Mouse (Mus musculus): Measurements from ENCODE around the gene Rev1. TPM values are rescaled to one million over a fixed set of nuclear protein-coding genes. Genes with fewer than 3 reads are reported as not detected.
A peak's percentile ranks its signal among the peaks of the same experiment; 100 is the strongest.

Rev1 gene
- polyA plus RNA-seq (2016; fragmentation: Nextera tagmentation; extraction: Ambion mirVana): 36.0 and 39.2 TPM in 2 replicates

DNA sequence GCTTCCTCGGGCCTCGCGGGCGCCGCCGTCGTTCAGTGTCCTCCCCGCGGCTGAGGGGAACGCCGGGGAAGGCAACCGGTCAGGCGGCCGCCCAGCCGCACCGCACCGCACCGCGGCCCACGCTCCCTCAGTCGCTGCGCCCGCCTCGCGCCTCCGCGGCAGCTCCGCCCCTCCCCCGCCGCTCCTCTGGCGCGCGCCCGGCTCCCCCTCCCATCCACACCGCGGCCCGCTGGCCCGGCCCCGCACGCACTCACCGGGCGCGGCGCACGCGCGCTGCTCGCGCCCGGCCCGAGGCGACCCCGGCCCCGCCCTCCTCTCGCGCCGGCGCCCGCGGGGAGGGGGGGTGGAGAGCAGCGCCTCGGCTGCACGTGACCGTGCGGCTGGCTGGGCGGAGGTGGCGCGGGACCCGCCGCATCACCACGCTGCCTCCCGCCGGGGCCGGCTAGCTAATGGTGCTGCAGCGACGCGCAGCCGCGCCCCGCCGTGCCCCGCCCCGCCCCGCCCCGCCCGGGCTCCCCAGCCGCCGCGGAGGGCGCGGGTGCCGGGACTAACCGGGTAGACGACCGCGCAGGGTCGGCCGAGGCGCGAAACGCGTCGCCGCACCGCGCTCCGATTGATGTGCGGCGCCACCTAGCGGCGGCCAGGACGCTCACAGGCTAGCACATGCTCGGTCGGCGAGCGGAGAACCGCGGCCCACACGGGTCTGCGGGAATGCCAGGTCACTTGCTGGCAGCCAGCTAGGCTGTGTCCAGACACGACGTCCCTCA is at the start of gene Rev1:
Rev1 (minus strand) TSS at position 301 of the 767 bp plus-strand sequence.
- 2% methylated on average over 121 of the region's 122 CpGs for WGBS
- Histone ChIP-seq H3K4me3 (peak within 1 kb of the TSS; percentile 92), H3K27me3 (ENCODE audit: poor library complexity, severe bottlenecking) (0 out of 2 replicates have a peak, but pooled peaks cover 3% of the 10 kb centered on the region), H3K36me3 (replicated peaks) (0 out of 2 replicates have a peak, but pooled peaks cover 5% of the 10 kb centered on the region), H3K9me3 (no peaks in the 10 kb centered on the region), H3K27ac (peak within 1 kb of the TSS; percentile 99), H3K4me1 (peaks cover 40% of the 10 kb centered on the region)
- DNase-seq (ENCODE audit: extremely low spot score, low spot score): peak; percentile 87

DNA sequence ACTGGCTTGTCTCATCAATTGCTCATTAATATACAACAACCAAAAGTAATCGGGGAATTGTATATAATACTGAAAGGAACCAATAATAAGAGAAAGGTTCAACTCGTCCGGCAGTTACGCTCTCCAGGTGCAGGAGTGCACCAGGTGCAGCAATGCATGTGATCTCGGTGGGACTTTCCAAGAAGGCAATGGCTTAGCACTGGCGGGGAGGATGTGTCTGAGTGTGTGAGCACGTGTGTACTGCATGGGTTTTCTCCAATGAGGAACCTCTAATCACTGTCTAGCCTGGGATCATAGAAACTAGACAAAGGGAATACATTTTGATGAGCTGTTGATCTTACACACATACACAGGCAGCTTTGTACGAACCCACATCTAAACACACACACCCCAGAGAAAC is 49.3 kb upstream of the Rev1 start:
- no peaks in the 10 kb centered on the region for H3K9me3 ChIP-seq
- H3K27ac ChIP-seq: no peak overlapping the region
- 95% methylated on average over 8 of the region's 8 CpGs for WGBS

DNA sequence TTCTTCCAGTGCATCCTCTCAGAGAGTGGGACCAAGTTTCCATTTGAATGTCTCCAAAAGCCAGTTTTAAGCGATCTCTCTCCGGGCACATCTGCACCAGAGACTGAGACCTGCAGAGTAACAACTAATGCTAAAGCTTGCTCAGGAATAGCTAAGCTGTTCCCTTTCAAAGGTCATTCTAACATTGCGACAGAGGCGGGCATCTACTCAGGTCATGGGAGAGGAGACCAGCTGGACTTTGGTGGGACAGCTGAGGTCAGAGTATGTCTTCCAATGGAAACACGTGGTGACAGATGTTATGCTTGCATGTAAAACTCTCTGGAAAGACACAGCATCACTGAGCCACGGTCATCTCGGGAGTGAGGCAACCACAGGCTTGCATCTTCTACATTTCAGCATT is 46.5 kb upstream of the Rev1 start:
- H3K36me3 ChIP-seq (replicated peaks): peaks cover 19% of the 10 kb centered on the region
- no peaks in the 10 kb centered on the region for H3K27me3 ChIP-seq (ENCODE audit: poor library complexity, severe bottlenecking)
- DNase-seq (ENCODE audit: extremely low spot score, low spot score): no peak
- 90% methylated on average over 7 of the region's 7 CpGs for WGBS
- no peak overlapping the region for H3K4me3 ChIP-seq
- peaks cover 1% of the 10 kb centered on the region; the same call in 1 of the 2 replicates for H3K4me1 ChIP-seq
- no peaks in the 10 kb centered on the region for H3K9me3 ChIP-seq
- no peak overlapping the region for H3K27ac ChIP-seq

More for the DNA sequence above, 49.3 kb upstream of the Rev1 start:
- H3K36me3 ChIP-seq (replicated peaks): peaks cover 25% of the 10 kb centered on the region
- peaks cover 4% of the 10 kb centered on the region; the same call in 1 of the 2 replicates for H3K4me1 ChIP-seq
- no peak for DNase-seq (ENCODE audit: extremely low spot score, low spot score)
- H3K27me3 ChIP-seq (ENCODE audit: poor library complexity, severe bottlenecking): no peaks in the 10 kb centered on the region
- no peak overlapping the region for H3K4me3 ChIP-seq

DNA sequence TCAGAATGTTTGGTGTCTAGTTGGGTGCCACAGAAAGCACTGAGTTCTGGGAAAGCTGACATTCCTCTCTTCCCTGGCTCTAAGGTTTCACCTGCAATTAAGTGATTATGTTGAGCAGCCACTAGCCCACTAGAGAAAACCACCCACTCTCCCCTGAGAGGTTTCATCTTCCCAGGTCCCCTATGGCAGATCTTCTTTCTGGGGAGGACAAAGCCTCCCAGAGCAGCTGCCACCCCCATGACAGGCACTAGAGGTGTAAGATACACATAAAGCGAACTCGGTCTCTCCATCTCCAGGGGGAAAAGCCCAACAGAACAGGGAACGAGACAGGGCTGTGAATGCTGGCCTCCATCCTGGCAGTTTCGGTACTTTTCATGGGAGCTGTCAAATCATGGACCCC is 42.3 kb upstream of the Rev1 start:
- no peak for DNase-seq (ENCODE audit: extremely low spot score, low spot score)
- whole genome bisulfite sequencing: 90% methylated on average over 4 of the region's 4 CpGs
- no peaks in the 10 kb centered on the region for H3K4me1 ChIP-seq

DNA sequence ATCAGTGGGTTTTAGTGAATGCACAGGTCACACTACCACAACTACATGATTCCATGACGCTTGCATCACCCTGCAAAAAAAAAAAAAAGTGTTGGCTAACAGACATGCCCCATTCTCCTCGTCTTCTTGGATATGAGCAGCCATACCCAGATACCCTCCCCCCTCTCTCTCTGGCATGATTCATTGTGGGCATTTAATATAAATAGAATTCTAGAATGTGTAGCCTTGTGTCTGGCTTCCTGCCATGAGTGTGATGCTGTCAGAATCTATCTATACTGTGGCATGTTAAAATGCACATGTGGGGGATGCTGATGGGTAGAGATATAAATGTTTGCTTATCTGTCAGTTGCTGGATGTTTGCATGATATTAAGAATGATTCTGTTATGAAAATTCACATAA is 36.1 kb upstream of the Rev1 start:
- Histone ChIP-seq H3K4me3 (no peak overlapping the region), H3K9me3 (no peaks in the 10 kb centered on the region), H3K27me3 (ENCODE audit: poor library complexity, severe bottlenecking) (no peaks in the 10 kb centered on the region), H3K27ac (no peak overlapping the region), H3K4me1 (no peaks in the 10 kb centered on the region), H3K36me3 (replicated peaks) (no peaks in the 10 kb centered on the region)
- DNase-seq (ENCODE audit: extremely low spot score, low spot score): no peak
- WGBS: 78% methylated on average over 2 of the region's 2 CpGs

More for the DNA sequence above, 42.3 kb upstream of the Rev1 start:
- Histone ChIP-seq H3K27ac (no peak overlapping the region), H3K9me3 (no peaks in the 10 kb centered on the region), H3K27me3 (ENCODE audit: poor library complexity, severe bottlenecking) (no peaks in the 10 kb centered on the region), H3K4me3 (no peak overlapping the region), H3K36me3 (replicated peaks) (no peaks in the 10 kb centered on the region)

DNA sequence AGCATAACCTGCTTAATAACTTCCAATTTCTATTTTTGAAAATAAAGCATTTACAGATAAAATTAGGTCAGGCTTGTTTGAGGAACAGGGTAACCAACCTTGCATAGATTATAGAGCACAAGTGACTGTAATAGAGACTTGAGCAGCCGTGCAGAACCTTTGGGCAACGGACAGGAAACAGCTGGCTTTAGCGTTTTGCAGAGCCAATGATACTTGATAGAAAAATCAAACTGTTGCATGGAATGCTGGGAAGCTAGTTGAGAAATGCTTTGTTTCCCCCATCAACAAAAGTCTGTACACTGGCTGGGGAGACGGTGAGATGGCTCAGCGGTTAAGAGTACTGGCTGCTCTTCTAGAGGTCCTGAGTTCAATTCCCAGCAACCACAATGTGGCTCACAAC is 20.5 kb upstream of the Rev1 start:
- Histone ChIP-seq H3K27me3 (ENCODE audit: poor library complexity, severe bottlenecking) (no peaks in the 10 kb centered on the region), H3K27ac (no peak overlapping the region), H3K4me1 (no peaks in the 10 kb centered on the region), H3K36me3 (replicated peaks) (no peaks in the 10 kb centered on the region), H3K9me3 (no peaks in the 10 kb centered on the region), H3K4me3 (no peak overlapping the region)
- 92% methylated on average over 5 of the region's 5 CpGs for WGBS
- DNase-seq (ENCODE audit: extremely low spot score, low spot score): no peak

DNA sequence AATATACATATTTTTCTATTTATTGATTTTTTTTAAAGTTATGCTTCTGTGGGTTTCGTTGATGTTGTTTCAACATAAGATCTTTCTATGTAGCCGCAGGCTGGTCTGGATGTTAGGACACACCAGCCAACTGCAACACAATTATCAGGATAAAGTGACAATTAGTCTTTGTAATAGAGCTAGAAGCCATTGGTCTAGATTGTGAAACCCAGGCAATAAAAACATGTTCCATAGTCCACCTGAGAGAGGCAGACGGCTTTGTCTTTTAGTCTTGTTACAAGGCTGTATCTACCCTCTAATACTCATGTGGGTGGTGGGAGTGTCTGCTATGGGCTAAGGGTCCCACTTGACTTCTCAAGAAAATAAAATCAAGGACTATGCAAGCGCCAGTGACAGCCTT is 16.4 kb upstream of the Rev1 start:
- H3K27ac ChIP-seq: no peak overlapping the region
- H3K4me3 ChIP-seq: no peak overlapping the region
- no peaks in the 10 kb centered on the region for H3K27me3 ChIP-seq (ENCODE audit: poor library complexity, severe bottlenecking)
- WGBS: 91% methylated on average over 4 of the region's 4 CpGs
- H3K9me3 ChIP-seq: no peaks in the 10 kb centered on the region
- no peaks in the 10 kb centered on the region for H3K4me1 ChIP-seq
- no peak for DNase-seq (ENCODE audit: extremely low spot score, low spot score)
- no peaks in the 10 kb centered on the region for H3K36me3 ChIP-seq (replicated peaks)

DNA sequence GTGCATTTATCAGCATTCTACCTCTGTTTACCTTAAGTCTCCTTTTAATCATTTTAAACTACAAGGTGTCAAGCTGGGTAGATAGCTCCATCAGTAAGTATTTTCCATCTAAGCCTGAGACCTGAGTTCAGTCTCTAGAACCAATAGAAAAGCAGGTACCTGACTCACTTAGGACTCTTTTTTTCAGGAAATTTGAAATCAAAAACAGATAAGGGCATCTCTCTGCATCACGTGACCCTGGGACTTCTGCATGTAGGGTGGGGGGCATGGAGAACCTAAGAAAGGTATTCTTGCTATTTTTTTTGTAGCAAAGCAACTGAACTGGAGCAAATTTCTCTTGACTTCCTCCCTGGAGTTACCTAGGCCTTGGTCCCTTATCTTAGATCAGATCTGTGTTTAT is 11.8 kb upstream of the Rev1 start:
- H3K27ac ChIP-seq: no peak overlapping the region
- H3K4me3 ChIP-seq: no peak overlapping the region
- no peak for DNase-seq (ENCODE audit: extremely low spot score, low spot score)
- 71% methylated on average over 1 of the region's 1 CpGs for WGBS
- H3K4me1 ChIP-seq: no peaks in the 10 kb centered on the region
- H3K27me3 ChIP-seq (ENCODE audit: poor library complexity, severe bottlenecking): no peaks in the 10 kb centered on the region
- no peaks in the 10 kb centered on the region for H3K9me3 ChIP-seq
- no peaks in the 10 kb centered on the region for H3K36me3 ChIP-seq (replicated peaks)

DNA sequence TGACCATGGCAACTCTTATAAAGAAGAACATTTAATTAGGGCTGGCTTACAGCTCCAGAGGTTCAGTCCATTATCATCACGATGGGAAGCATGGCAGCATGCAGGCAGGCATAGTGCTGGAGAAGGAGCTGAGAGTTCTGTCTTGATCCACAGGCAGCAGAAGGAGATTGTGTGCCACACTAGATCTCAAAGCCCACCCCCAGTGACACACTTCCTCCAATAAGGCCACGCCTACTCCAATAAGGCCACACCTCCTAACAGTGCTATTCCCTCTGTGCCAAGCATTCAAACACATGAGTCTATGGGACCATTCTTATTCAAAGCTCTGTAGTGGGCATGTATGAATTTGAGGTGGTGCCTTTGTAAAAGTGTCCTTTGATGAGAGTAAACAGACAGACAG is 11.3 kb upstream of the Rev1 start:
- Histone ChIP-seq H3K4me3 (no peak overlapping the region), H3K9me3 (no peaks in the 10 kb centered on the region), H3K4me1 (no peaks in the 10 kb centered on the region), H3K27me3 (ENCODE audit: poor library complexity, severe bottlenecking) (no peaks in the 10 kb centered on the region), H3K27ac (no peak overlapping the region), H3K36me3 (replicated peaks) (no peaks in the 10 kb centered on the region)
- WGBS: 86% methylated on average over 2 of the region's 2 CpGs
- no peak for DNase-seq (ENCODE audit: extremely low spot score, low spot score)

DNA sequence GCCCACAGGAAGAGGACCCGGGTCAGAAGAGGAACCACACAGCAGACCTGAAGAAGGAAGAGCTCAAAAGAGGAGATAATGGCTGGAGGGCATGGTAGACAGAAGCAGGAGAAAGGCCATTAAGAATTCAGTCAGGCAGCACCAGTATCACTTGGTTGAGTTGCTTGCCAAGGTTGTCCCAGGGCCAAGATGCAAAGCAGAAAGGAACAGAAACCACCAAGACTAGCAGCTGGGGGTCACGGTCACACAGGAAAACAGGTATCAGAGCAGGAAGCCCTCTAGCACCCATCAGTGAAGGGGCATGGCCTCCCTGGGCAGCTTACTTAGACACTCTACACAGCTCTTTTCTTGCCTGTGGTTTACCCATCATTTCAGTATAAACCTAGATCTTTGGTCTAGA is 9.8 kb upstream of the Rev1 start:
- Histone ChIP-seq H3K4me3 (no peak overlapping the region), H3K36me3 (replicated peaks) (no peaks in the 10 kb centered on the region), H3K27me3 (ENCODE audit: poor library complexity, severe bottlenecking) (no peaks in the 10 kb centered on the region), H3K4me1 (no peaks in the 10 kb centered on the region), H3K27ac (no peak overlapping the region), H3K9me3 (no peaks in the 10 kb centered on the region; the same call in 1 of the 2 replicates)
- WGBS: 83% methylated on average over 2 of the region's 2 CpGs
- no peak for DNase-seq (ENCODE audit: extremely low spot score, low spot score)

DNA sequence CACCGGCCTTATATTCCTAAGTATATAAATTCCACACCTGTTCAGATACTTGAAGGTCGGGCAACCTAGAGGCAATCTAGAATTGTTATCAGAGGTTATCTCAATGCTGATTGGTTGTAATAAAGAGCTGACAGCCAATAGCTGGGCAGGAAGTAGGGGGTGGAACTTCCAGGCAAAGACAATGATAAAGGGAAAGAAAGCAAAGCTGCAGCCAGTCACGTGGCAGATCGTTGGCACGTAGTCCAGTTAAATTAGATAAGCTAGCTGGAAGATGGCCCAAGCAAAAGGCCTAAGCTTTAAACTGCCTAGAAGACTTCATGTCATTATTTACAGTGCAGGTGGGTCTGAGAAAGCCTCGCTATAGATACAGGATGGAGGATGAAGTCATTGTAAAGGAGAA is 3.3 kb upstream of the Rev1 start:
- Histone ChIP-seq H3K27ac (no peak overlapping the region), H3K4me1 (peaks cover 25% of the 10 kb centered on the region), H3K36me3 (replicated peaks) (no peaks in the 10 kb centered on the region), H3K27me3 (ENCODE audit: poor library complexity, severe bottlenecking) (0 out of 2 replicates have a peak, but pooled peaks cover 3% of the 10 kb centered on the region), H3K4me3 (no peak overlapping the region), H3K9me3 (no peaks in the 10 kb centered on the region; the same call in 1 of the 2 replicates)
- WGBS: 77% methylated on average over 6 of the region's 6 CpGs
- DNase-seq (ENCODE audit: extremely low spot score, low spot score): no peak

DNA sequence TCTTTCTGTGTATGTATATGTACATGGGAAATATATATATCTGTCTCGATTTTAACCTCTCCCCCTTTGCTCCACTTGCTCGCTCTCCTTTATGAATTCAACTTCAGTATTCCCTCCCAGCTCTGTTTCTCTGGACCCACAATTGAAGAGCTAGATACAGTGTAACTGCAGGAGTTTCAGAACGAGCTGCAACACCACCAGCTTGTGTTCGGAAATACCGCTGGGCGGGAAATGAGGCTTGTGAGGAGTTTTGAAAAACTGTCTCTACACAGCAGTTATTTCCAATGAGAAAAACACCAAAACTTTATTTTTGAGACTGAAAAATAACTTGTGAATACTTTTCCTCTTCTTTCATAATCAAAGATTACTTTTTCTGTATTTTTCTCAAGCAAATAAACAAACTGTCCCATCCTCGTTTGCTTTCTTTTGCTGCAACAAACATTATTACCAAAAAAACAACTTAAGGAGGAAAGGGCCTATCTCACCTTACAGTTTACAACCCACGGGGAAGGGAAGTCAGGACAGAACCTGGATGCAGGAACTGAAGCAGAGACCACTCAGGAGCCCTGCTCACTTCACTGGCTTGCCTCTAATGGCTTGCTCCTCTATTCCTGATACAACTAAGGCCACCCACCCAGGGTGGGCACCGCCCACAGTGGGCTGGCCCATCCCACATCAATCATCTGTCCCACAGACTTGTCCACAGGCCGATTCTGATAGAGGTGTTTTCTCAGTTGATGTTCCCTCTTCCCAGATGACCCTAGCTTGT is 1.3 kb upstream of the Rev1 start:
- 64% methylated on average over 10 of the region's 10 CpGs for WGBS
- peak; percentile 23 for DNase-seq (ENCODE audit: extremely low spot score, low spot score)
- Histone ChIP-seq H3K27me3 (ENCODE audit: poor library complexity, severe bottlenecking) (0 out of 2 replicates have a peak, but pooled peaks cover 3% of the 10 kb centered on the region), H3K4me1 (peaks cover 40% of the 10 kb centered on the region), H3K27ac (peak overlapping the region; percentile 99; the same call in 1 of the 2 replicates), H3K36me3 (replicated peaks) (0 out of 2 replicates have a peak, but pooled peaks cover 5% of the 10 kb centered on the region), H3K4me3 (no peak overlapping the region; the same call in 1 of the 2 replicates), H3K9me3 (no peaks in the 10 kb centered on the region; the same call in 1 of the 2 replicates)
